Mouse (Mus musculus): ENCODE results near the gene Hist1h2be.

Gene Hist1h2be

DNA sequence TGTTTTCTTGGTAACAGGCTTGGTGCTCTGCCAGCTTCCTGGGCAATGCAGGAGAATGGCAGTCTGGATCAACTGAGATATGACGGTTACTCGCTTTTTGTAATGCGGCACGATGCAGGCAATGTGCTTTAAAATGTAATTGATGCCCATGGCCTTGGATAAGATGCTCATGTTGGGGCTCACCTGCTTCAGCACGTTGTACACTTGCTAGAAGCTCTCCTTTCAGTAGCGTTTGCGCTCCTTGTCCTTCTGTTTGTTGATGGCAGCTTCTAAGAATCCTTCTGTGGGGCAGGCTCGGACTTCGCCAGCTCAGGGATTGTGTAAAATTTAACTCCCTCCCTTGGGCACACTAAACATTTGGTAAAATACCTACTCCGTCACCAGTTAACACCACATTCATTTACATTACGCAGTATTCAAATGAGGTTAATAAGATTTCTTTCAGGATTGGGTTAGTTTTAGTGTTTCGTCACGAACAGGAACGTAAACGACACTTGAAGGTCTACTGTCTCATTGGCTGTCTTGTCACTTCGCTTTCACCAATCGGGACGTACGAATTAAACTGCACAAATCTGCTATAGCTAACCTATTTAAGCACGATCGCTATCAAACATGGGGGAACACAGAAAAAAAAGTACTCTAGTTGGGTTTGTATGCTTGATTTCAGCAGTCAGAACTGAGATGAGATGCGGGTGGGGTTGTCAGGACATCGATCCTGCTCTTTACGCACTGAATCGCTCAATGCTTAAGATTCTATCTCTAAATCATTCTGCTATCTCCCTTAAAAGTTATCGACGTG lies at the start of gene Hist1h2be:
Gene Hist1h2be, minus strand, starts transcription at position 392 of the 799 bp plus-strand sequence.
- CTCF ChIA-PET, result interaction anchor here (0.5 to 1.3 kb wide), 3 partner anchors 38 to 166 kb away, joined by 3 read pairs; no protein-coding TSS in a partner anchor

DNA sequence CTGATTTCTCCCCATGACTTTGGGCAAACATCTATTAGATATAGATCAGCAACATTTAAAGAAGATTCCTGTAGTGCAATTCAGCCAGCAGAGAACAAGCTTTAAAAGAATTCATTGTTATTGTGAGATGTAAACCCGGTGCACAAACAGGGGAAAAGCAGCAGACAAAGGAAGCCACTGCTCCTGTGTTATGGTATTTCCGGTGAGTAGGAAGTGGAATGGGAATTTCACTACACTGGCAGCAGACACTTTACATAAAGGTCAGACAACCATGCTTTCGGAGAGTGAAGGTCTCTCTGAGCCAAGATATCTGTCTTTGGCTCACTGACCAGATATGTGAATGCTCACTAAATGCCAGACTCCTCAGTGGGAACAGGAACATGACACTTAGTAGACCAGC lies 41.6 kb upstream of the Hist1h2be start:
- CTCF ChIA-PET, result interaction anchor here (0.5 kb wide), 1 partner anchor 72 kb away, joined by 7 read pairs; no protein-coding TSS in a partner anchor

DNA sequence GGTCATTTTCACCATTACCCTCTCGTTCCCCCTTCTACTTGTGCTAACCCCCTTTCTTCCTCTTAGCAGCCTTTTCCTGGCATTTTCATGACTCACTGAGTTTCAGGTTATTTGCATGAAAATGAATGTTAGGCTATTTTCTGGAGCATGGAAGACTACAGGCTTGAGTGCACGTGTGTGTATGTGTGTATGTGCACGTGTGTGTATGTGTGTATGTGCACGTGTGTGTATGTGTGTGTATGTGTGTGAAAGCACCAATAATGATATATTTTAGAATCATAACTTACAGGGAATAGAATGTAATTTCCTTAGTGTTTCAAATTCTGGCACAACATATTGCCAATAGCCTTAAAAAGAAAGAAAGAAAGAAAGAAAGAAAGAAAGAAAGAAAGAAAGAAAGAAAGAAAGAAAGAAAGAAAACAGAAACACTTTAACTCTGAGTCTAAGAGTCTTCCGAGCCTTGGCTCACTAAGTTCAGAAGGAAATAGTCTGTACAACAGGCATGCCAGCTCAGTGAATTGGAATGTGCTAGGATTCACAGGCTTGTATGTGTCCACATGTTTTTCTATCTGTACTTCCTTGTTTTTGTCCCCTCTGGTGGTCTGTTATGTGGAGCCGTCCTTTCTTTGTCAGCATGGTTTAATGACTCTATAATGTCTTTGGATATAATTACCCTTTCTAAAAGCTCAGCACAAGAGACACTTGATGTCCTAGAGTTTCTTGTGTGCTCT lies 38.9 kb upstream of the Hist1h2be start:
- CTCF ChIA-PET, result no interaction called here

DNA sequence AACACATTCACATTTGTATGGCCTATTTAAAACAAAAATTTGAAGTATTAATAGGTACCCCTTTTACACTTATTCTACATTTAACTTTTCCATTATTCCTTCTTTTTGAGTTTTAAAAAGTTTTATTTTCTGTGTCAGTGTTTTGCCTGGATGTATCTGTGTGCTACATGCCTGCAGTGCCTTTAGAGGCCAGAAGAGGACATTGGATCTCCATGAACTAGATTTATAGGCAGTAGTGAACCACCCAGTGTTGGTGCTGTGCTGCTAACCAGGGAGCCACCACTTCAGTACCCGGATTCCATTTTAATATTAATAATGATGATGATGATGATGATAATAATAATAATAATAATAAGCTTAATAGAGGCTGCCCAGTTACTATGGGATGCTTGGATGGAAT lies 9.7 kb upstream of the Hist1h2be start:
- CTCF ChIA-PET, result no interaction called here

DNA sequence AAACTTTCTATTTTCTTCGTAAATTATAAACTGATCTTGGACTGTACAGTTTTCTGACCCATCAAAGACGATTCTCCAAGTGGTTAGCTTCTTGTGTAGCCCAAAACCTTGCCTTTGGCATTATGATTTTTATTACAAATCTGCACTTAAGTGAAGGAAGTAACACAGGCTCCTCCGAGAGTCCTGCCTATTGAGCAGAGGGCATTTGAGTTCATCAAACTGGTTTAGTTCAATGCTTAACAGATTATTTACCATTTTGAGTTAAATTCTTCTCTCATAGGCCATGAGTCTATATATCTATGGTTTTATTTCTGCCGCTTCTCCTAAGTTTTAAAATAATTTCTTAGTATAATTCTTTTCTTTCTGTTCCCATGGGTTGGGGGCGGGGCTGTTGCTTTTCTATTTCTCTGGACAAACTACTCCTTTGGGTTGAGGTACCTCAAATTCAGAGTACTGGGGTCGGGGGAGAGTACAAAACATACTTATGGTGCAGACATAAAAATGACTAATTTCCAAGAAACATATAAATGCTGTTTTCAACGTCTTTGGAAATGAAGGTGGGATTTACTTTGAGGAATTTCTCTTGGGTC lies 2.0 kb upstream of the Hist1h2be start:
- CTCF ChIA-PET, result interaction anchor here (0.8 kb wide), 1 partner anchor 55 kb away, joined by 3 read pairs; no protein-coding TSS in a partner anchor

DNA sequence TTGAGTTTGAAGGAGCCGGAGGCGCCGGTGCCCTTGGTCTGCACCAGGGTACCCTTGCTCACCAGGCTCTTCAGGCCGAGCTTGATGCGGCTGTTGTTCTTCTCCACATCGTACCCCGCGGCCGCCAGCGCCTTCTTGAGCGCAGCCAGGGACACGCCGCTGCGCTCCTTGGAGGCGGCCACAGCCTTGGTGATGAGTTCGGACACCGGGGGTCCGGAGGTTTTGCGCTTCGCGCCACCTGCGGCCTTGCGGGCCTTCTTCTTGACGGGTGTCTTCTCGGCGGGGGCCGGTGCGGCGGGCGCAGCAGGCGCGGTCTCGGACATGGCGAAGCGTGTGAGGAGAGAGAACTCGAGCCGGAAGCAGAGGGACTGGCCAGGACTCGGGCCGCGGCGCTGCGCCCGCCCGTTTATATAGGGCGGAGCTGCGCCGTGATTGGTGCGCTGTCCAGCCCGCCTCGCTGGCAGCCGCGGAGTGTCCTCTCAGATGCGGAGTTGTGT lies 1.3 kb upstream of the Hist1h2be start, which contains the start of gene Hist1h1e:
Gene Hist1h1e, minus strand, starts transcription at position 384 of the 497 bp plus-strand sequence.
- CTCF ChIA-PET, result interaction anchor here (0.8 kb wide), 1 partner anchor 54 kb away, joined by 3 read pairs; no protein-coding TSS in a partner anchor

DNA sequence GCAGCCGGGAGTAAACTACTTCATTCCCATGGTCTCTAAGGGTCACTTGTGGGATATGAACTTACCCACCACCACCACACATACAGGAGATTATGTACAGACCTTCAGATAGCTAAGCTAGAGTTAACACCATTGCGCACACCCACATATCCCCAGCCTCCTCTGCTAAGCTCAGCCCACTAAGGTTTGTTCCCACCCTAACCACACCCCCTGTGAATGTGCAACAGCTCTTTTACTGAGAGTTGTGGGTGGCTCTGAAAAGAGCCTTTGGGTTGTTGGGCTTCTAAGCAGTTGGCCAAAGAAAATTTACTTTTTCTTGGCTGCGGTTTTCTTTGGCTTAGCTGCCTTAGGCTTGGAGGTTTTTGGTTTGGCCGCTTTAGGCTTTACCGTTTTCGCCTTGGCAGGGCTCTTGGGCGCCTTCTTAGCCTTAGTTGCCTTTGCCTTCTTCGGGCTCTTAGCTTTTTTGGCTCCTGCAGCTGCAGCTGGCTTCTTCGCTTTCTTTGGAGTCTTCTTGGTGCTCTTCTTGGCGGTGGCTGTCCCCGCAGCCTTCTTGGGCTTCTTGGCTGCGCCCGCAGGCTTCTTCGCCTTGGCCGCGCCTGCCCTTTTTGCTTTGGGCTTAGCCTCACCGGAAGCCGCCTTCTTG lies 729 bp upstream of the Hist1h2be start:
- CTCF ChIA-PET, result interaction anchor here (1.3 kb wide), 1 partner anchor 39 kb away, joined by 3 read pairs; no protein-coding TSS in a partner anchor

DNA sequence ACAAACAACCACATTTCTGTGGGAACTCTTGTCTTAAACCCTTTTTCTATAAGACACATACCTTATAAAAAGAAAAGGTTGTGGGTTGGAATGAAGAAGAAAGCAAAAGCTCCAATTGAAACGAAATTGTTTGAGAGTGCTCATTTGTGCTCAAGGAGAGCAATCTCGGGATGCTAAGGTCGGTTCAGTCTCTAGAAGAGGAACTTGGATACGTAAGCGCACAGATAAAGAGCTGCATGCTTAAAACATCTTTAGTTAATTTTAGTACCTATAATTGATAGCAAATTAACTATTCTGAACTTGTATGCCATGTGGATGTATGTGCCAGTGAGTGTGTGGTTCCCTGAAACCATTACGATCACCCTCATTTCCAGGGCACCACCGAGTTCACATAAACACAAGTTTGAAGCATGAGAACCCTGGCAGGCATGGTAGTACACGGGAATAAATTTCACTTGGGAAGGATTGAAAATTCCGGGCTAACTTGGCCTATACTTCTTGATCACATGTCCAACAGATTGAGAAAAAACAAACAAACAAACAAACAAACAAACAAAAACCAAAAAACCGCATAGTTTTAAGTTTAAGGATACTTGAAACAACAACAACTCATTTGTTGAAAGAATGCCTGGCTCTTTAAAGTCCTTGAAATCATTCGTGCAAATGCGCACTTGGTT lies 730 bp downstream of the Hist1h2be start:
- CTCF ChIA-PET, result interaction anchor here (0.5 to 0.6 kb wide), 2 partner anchors 65 to 81 kb away, joined by 3 to 5 read pairs; no protein-coding TSS in a partner anchor

DNA sequence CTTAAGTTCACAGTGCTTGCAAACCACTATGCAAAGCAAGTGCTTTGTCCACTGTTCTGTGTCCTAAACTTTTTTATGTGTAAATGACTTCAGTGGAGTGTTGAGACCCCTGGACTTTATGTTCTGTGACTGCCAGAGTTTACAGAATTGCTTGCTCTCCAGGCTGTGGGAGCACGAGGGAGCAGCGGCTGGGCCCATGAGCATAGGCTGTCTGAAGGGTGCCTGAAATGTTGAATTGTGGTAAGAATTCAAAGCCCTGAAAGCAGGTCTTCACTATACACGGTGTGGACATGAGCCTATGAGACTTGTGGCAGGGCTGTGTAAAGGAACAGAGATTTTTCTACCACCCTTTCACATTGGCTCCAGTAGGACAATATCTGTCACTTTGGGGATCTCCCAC lies 9.3 kb downstream of the Hist1h2be start:
- CTCF ChIA-PET, result no interaction called here

DNA sequence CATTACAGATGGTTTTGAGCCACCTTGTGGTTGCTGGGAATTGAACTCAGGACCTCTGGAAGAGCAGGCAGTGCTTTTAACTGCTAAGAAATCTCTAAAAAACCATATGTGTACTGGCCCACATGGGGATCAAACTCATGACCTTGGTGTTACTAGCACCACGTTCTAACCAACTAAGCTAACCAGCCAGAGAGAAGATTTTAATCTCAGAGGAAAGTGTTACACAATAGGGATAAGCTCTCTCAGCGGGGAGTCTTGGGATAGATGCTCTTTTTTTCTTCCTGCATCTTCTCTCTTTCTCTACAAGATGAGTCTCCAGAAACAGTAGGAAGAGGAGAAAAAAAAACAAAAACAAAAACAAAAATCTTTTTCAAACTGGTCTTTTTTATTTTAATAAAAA lies 10.5 kb downstream of the Hist1h2be start:
- CTCF ChIA-PET, result no interaction called here

DNA sequence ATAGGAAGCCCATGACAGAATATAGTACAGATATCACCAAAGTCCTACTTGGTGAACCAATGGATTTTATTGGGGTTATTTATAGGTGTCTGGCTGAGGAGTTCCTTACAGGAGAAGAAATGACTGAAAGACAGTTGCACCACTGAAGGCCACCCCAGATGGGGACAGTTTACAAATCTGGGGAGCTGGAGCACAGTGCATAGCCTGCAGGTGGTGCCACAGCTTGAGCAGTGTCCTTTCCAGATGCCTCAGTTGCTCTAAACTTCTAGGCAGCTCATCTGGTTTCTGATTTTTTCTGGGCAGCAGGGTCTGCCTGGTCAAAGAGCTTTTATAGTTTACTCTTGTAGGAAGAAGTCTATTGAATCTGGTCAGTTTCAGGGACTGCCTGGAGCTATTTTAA lies 11.1 kb downstream of the Hist1h2be start:
- CTCF ChIA-PET, result no interaction called here

DNA sequence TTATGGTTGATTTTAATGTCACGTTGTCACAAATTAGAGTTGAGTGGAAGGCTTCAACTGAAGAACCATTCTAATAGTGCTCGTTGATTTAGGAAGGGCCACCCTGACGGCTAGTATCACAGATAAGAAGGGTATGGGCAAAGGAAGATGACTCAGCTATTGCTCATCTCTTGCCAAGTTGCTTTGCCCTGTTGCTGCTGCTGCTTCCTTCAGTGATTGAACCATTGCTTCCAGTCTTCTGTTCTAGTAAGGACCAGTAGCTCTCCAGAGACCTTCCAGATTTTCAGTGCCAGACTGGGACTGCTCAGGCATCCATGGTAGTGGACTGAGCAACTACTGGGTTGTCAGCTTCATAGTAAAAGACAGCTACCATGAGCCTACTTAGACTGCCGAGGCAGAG lies 11.7 kb downstream of the Hist1h2be start:
- CTCF ChIA-PET, result interaction anchor here (0.6 to 0.7 kb wide), 2 partner anchors 42 to 44 kb away, joined by 3 to 12 read pairs; no protein-coding TSS in a partner anchor

DNA sequence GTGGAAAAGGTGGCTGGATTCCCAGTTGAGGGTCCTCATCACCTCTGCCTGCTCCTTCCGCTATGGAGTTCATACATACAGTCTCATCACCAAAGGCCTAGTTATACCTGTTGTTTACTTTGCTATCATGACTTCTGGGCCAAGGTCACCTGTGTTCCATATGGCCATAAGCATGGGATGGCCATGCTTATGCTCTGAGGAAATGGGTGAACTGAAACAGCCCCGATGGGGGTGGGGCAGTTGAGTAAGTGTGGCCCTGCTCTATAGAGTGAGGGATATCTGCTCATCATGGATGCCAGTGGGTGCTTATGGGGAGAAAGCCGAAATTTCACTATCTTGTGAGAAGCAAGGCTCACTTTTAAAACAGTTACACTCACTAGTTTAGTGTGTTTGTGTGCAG lies 15.9 kb downstream of the Hist1h2be start:
- CTCF ChIA-PET, result no interaction called here

DNA sequence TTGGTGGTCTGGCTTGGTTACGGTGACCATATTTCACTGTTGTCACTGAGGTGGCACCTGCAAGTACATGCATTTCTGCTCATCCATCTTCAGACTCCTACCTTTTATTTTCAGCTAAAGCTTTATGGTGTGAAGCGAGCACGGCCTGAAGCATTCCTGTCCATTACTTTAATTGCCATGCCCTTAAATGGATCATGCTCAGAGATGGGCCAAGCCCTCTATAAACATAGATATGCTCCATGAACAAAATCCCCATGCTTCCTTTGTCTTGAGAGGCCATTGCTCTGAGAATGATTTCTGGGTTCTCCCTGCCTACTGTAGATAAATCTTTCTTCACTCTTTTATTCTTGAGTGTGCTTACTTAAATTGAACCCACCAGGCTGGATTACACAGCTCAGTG lies 16.5 kb downstream of the Hist1h2be start:
- CTCF ChIA-PET, result interaction anchor here (0.7 kb wide), 1 partner anchor 63 kb away, joined by 3 read pairs; no protein-coding TSS in a partner anchor

DNA sequence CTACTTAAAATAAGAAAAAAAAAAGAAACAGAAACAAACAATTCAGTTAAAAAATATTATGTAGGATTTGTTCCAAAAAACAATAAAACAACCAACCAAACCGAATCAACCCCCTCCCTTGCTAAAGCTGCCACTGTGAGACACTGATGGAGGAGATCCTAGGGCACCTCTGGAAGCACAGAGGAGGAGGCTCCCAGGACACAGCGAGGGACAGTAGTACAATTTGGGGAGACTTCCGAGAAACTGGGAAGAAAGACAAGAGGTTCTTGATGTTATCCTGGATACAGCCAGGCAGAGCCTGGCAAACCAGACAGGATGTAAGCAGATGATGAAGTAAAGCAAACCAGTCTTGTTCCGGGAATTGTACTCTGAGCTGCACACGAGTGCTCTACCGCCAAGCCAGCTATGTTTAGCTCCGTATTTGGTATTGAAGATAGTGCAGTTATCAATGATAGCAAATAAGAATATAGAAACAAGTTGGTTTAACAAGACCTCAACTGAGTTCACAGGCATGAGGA lies 17.7 kb downstream of the Hist1h2be start:
- CTCF ChIA-PET, result interaction anchor here (0.6 to 0.7 kb wide), 2 partner anchors 23 to 1172 kb away, joined by 3 to 4 read pairs; no protein-coding TSS in a partner anchor

DNA sequence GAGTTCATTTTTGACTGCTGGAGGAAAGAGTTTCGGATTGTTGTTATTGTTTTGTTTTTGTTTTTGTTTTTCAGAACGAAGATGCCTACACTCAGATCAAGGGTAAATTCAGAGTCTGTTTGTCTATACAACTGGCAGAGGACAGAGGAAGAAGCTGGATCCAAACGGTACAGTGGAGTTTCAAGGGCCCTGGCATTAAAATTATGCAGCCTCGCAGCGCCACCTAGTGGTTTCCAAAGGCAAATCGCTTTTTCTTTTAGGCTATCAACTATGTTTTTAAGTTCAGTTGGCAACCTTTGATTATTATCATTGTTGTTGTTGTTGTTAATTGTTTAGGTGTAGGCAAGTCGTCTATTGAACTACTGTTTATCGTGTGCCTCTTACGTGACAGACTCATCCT lies 23.0 kb downstream of the Hist1h2be start:
- CTCF ChIA-PET, result interaction anchor here (0.6 to 1.0 kb wide), 2 partner anchors 85 to 161 kb away, joined by 3 to 4 read pairs; no protein-coding TSS in a partner anchor

DNA sequence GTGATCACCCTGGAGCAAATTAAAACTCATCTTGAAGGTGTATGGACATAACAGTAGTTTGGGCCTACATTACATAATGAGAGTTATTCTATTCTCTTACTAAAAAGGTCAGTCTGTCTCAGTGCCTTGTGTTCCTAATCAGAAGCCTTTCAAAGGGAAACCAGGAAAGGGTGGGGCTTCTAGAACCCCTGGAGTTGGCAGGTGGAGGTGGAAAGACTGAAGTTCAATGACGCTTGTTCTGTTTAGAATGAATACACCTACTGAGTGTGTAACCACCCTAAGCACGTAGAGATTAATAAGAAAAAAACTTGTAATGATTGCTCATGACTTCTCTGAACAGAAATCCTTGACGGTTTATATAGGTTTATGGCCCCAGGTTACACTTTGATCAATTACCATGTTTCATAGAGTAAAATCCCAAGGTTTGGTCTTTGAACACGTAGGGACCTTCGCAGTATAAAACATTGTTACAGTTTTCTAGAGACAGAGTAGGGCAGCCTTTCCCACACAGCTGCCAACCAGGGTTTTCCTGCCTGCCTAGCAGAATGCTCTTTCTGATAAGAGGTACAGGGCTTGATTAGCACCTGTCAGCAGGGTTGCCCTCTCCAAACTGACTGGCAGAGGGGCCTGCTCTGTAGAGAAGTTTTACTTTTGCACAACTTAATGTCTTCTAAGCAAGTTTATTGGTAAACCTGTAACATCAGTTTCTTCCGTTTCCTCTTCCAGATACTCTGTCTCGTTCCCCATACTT lies 25.1 kb downstream of the Hist1h2be start:
- CTCF ChIA-PET, result no interaction called here

DNA sequence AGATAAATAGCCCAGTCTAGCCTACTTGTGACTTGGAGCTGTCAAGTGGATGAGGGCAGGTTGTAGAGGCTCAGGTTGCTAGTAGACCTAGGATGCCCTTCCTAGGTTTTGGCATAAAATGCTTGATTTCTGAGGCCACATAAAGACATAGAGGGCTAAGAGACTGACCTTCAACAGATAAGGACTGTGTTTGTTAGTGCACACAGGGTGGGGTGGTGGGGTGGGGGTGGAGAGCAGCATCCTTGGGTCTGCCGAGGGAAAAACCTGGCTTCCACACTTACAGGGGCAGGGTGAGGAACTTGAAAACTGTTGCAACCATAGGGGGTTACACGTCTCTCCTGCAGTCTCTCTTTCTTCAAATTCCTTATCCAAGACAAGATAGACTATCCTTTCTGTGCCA lies 25.7 kb downstream of the Hist1h2be start:
- CTCF ChIA-PET, result no interaction called here

DNA sequence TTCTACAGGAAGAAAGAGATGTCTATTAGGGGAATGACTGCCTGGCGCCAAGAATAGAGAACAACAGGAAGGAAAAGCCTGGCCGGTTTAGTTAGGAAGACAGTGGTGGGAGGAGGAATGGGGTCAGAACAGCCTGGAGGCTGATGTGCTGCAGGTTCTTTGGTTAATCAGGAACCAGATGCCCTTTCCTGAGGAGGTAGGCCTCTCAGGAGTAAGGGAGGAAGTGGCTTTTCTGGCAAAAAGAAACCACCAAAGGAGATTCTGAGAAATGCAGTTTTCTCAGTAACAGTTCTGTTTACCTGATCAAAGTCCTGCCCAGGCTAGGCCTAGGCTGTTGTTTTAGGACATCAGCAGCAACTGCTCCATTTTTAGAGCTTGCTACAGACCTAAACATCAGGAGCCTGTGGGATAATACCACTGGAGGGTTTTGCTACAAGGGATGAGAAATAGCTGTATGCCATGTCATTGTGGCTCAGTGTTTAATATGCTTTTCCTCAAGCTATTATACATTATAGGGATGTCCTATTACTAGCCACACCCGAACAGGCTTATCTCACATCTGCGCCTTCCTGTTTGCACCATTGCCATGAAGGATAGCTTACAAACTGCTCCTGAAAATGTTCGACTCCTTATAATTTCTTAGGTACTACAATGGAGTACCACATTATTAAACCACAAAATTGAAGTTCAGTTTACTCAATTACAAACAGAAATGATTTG lies 27.7 kb downstream of the Hist1h2be start:
- CTCF ChIA-PET, result interaction anchor here (0.7 kb wide), 1 partner anchor 124 kb away, joined by 6 read pairs; no protein-coding TSS in a partner anchor
